Mouse (Mus musculus) intestine, embryonic 16.5 days (tissue): ENCODE results near the gene Fam107b. TPM values are rescaled to one million over a fixed set of nuclear protein-coding genes. Genes with fewer than 3 reads are reported as not detected.

ENCODE experiments used
- ATAC-seq: fragments of 200-750 bp; cut with Nextera tagmentation; 2 replicates; pipeline ENCODE4 v1.8.0; 2017; ENCODE audit warnings: moderate TSS enrichment, moderate library complexity
- H3K27ac ChIP-seq: fragments of 300-500 bp; sonication (generic); 2 replicates; pipeline ENCODE4 v1.5.1; 2014; ENCODE audit warnings: mild to moderate bottlenecking, low read length
- H3K27me3 ChIP-seq: fragments of 300-500 bp; sonication (generic); replicated peaks from 2 replicates; pipeline ENCODE4 v1.6.1; 2014; ENCODE audit warnings: low read length, control low read depth, mixed read lengths; ENCODE audit not compliant: control insufficient read depth, insufficient read depth
- H3K36me3 ChIP-seq: fragments of 300-500 bp; sonication (generic); 2 replicates; pipeline ENCODE4 v1.6.1; 2014; ENCODE audit warnings: low read length, control low read depth; ENCODE audit not compliant: control insufficient read depth, insufficient read depth
- H3K4me1 ChIP-seq: fragments of 300-500 bp; sonication (generic); 2 replicates; pipeline ENCODE4 v1.6.1; 2014; ENCODE audit warnings: low read length, control low read depth, mixed read lengths; ENCODE audit not compliant: control insufficient read depth, insufficient read depth
- H3K4me2 ChIP-seq: fragments of 300-500 bp; sonication (generic); 2 replicates; pipeline ENCODE4 v1.6.1; 2014; ENCODE audit warnings: low read depth, low read length, control low read depth
- H3K4me3 ChIP-seq: fragments of 300-500 bp; sonication (generic); 2 replicates; pipeline ENCODE4 v1.5.1; 2014; ENCODE audit warnings: mild to moderate bottlenecking, low read length
- H3K9ac ChIP-seq: fragments of 300-500 bp; sonication (generic); 2 replicates; pipeline ENCODE4 v1.6.1; 2014; ENCODE audit warnings: low read depth, low read length
- H3K9me3 ChIP-seq: fragments of 300-500 bp; sonication (generic); 2 replicates; pipeline ENCODE4 v1.6.1; 2016; ENCODE audit warnings: low read length, control low read depth; ENCODE audit not compliant: control insufficient read depth
- WGBS: fragments of 180-500 bp; shearing (Covaris S2); extraction: QIAGEN DNeasy Blood & Tissue Kit; methylation state at CpG from one replicate; pipeline ENCODE4 v1.1.7; 2014; 5-methylcytosine and 5-hydroxymethylcytosine counted together
- polyA plus RNA-seq: library from polyadenylated mRNA; unstranded; fragments of >200 nt; fragmentation: Nextera tagmentation; extraction: Ambion mirVana; gene quantifications from 2 replicates; pipeline ENCODE4 v1.2.1, GENCODE M21; 2015

Fam107b gene
- polyA plus RNA-seq, 1 experiment from 2014 or later, result 36.8 TPM

GRCm38 (mm10) chr2:3600421-3600820 is 30.1 kb downstream of the Fam107b start:
- 66% methylated on average over 3 of the region's 3 CpGs for WGBS
- Histone ChIP-seq H3K4me3 (no peak overlapping the region), H3K9ac (no peak overlapping the region), H3K4me1 (no peaks in the 10 kb centered on the region), H3K4me2 (no peak overlapping the region), H3K9me3 (no peaks in the 10 kb centered on the region), H3K27me3 (no peaks in the 10 kb centered on the region), H3K36me3 (no peaks in the 10 kb centered on the region), H3K27ac (no peak overlapping the region)
- no peak for ATAC-seq

GRCm38 (mm10) chr2:3602599-3602998 is 32.3 kb downstream of the Fam107b start:
- no peaks in the 10 kb centered on the region for H3K4me1 ChIP-seq
- H3K36me3 ChIP-seq, result no peaks in the 10 kb centered on the region
- no peak overlapping the region for H3K4me2 ChIP-seq
- no peak overlapping the region for H3K9ac ChIP-seq
- ATAC-seq, result no peak
- no peak overlapping the region for H3K4me3 ChIP-seq
- no peaks in the 10 kb centered on the region for H3K27me3 ChIP-seq
- no peak overlapping the region for H3K27ac ChIP-seq
- H3K9me3 ChIP-seq, result no peaks in the 10 kb centered on the region
- 85% methylated on average over 3 of the region's 3 CpGs for whole genome bisulfite sequencing

- Histone ChIP-seq H3K4me1 (no peaks in the 10 kb centered on the region), H3K4me3 (no peak overlapping the region), H3K36me3 (no peaks in the 10 kb centered on the region), H3K9me3 (no peaks in the 10 kb centered on the region), H3K27me3 (no peaks in the 10 kb centered on the region), H3K9ac (no peak overlapping the region), H3K27ac (no peak overlapping the region), H3K4me2 (no peak overlapping the region)
- WGBS, result 84% methylated on average over 5 of the region's 5 CpGs
- no peak for ATAC-seq
These were observed 32.9 kb downstream of the Fam107b start for GRCm38 (mm10) chr2:3603181-3603580.

- Histone ChIP-seq H3K4me1 (no peaks in the 10 kb centered on the region), H3K9me3 (no peaks in the 10 kb centered on the region), H3K36me3 (no peaks in the 10 kb centered on the region), H3K27me3 (no peaks in the 10 kb centered on the region), H3K9ac (no peak overlapping the region), H3K4me2 (no peak overlapping the region), H3K27ac (no peak overlapping the region), H3K4me3 (no peak overlapping the region)
- ATAC-seq, result no peak
- WGBS, result 48% methylated on average over 8 of the region's 8 CpGs
These were observed 38.9 kb downstream of the Fam107b start for GRCm38 (mm10) chr2:3608868-3609854.

GRCm38 (mm10) chr2:3618446-3618845 is 48.2 kb downstream of the Fam107b start:
- Histone ChIP-seq H3K27ac (no peak overlapping the region), H3K4me3 (no peak overlapping the region), H3K36me3 (no peaks in the 10 kb centered on the region), H3K4me2 (no peak overlapping the region), H3K27me3 (no peaks in the 10 kb centered on the region), H3K9me3 (no peaks in the 10 kb centered on the region), H3K9ac (no peak overlapping the region), H3K4me1 (0 out of 2 replicates have a peak, but pooled peaks cover 2% of the 10 kb centered on the region)
- WGBS, result 83% methylated on average over 1 of the region's 1 CpGs
- no peak for ATAC-seq

GRCm38 (mm10) chr2:3621568-3621967 is 51.3 kb downstream of the Fam107b start:
- WGBS, result 57% methylated on average over 6 of the region's 6 CpGs

GRCm38 (mm10) chr2:3622158-3622557 is 51.9 kb downstream of the Fam107b start:
- Histone ChIP-seq H3K4me3 (no peak overlapping the region), H3K27me3 (no peaks in the 10 kb centered on the region), H3K36me3 (no peaks in the 10 kb centered on the region), H3K4me2 (no peak overlapping the region), H3K4me1 (0 out of 2 replicates have a peak, but pooled peaks cover 2% of the 10 kb centered on the region), H3K9ac (no peak overlapping the region), H3K27ac (no peak overlapping the region), H3K9me3 (no peaks in the 10 kb centered on the region)
- no peak for ATAC-seq
- WGBS, result 90% methylated on average over 2 of the region's 2 CpGs

More at GRCm38 (mm10) chr2:3621568-3621967, 51.3 kb downstream of the Fam107b start:
- Histone ChIP-seq H3K9ac (no peak overlapping the region), H3K4me3 (no peak overlapping the region), H3K4me2 (no peak overlapping the region), H3K36me3 (no peaks in the 10 kb centered on the region), H3K4me1 (0 out of 2 replicates have a peak, but pooled peaks cover 2% of the 10 kb centered on the region), H3K27ac (no peak overlapping the region), H3K27me3 (no peaks in the 10 kb centered on the region), H3K9me3 (no peaks in the 10 kb centered on the region)
- no peak for ATAC-seq

GRCm38 (mm10) chr2:3623207-3623980 is 53.1 kb downstream of the Fam107b start:
- 81% methylated on average over 7 of the region's 7 CpGs for WGBS
- ATAC-seq, result peak; percentile 71
- no peak overlapping the region for H3K4me2 ChIP-seq
- H3K27me3 ChIP-seq, result no peaks in the 10 kb centered on the region
- peak overlapping the region; percentile 45 for H3K27ac ChIP-seq
- no peak overlapping the region for H3K4me3 ChIP-seq
- 0 out of 2 replicates have a peak, but pooled peaks cover 2% of the 10 kb centered on the region for H3K4me1 ChIP-seq
- no peaks in the 10 kb centered on the region for H3K36me3 ChIP-seq
- H3K9me3 ChIP-seq, result no peaks in the 10 kb centered on the region
- H3K9ac ChIP-seq, result no peak overlapping the region

GRCm38 (mm10) chr2:3623981-3624584 is 53.8 kb downstream of the Fam107b start:
- H3K4me2 ChIP-seq, result no peak overlapping the region
- H3K4me1 ChIP-seq, result 0 out of 2 replicates have a peak, but pooled peaks cover 2% of the 10 kb centered on the region
- no peaks in the 10 kb centered on the region for H3K27me3 ChIP-seq
- H3K36me3 ChIP-seq, result no peaks in the 10 kb centered on the region
- 64% methylated on average over 7 of the region's 7 CpGs for WGBS
- ATAC-seq, result peak; percentile 98
- H3K27ac ChIP-seq, result peak overlapping the region; percentile 45
- no peak overlapping the region for H3K4me3 ChIP-seq
- H3K9ac ChIP-seq, result no peak overlapping the region
- no peaks in the 10 kb centered on the region for H3K9me3 ChIP-seq
